Mouse (Mus musculus): ENCODE data around the gene Tgfbr2. TPM values are rescaled to one million over a fixed set of nuclear protein-coding genes. Genes with fewer than 3 reads are reported as not detected.
A peak's percentile ranks its signal among the peaks of the same experiment; 100 is the strongest.

The Tgfbr2 gene
- polyA plus RNA-seq, 1 experiment from 2014 or later: 8.3 TPM

DNA sequence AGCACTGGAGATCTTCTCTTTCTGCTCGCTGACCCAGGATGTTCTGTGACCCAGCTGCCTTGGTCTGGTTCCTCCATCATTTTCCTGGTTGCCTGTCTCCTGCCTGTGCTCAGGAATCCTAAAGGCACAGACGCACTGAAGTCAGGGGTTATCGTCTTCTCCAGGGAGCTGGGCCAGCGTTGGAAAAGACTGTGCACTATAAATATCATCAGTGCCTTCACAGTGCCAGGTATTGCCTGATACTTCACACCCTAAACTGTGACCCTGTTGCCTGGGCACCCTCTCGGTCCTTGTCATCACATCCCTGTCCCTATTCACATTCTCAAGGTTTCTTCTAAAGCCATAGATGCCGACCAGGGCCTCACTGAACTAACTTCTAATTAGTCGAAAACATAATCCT lies 55.2 kb downstream of the Tgfbr2 start:
- Histone ChIP-seq H3K36me3 (no peaks in the 10 kb centered on the region), H3K4me3 (no peak overlapping the region), H3K27me3 (ENCODE audit: insufficient read depth, poor library complexity, severe bottlenecking) (no peaks in the 10 kb centered on the region), H3K4me1 (replicated peaks) (peaks cover 9% of the 10 kb centered on the region), H3K27ac (no peak overlapping the region), H3K9me3 (no peaks in the 10 kb centered on the region)
- WGBS: 90% methylated on average over 7 of the region's 7 CpGs
- no peak for DNase-seq (ENCODE audit: low spot score)

DNA sequence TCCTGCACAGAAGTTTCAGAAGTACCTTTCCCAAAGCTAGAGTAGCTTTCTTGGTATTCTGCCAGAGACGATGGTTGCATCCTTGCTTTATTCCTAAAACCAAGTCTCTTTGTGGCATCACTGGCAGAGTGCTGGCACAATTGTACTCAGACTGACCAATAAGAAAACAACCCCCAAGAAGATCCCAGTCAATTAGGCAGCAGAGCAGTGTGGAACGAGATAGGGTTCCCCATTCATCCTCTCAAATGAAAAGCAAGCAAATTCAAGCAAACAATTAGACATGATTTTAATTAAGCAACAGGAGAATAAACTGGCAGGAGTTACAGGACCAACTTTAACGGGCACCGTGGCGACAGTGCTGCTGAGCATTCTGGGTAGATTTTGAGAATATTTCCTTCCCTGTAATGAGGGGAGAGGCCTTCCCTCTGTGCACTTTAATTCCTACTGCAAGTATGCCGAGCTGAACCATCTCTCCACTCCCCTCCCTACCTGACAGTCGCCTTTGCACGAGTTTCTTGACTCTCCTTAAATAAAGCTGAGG lies 56.8 kb downstream of the Tgfbr2 start:
- Histone ChIP-seq H3K4me3 (no peak overlapping the region), H3K27ac (no peak overlapping the region), H3K27me3 (ENCODE audit: insufficient read depth, poor library complexity, severe bottlenecking) (no peaks in the 10 kb centered on the region), H3K36me3 (no peaks in the 10 kb centered on the region), H3K4me1 (replicated peaks) (peaks cover 9% of the 10 kb centered on the region), H3K9me3 (no peaks in the 10 kb centered on the region)
- no peak for DNase-seq (ENCODE audit: low spot score)
- 79% methylated on average over 8 of the region's 8 CpGs for WGBS

DNA sequence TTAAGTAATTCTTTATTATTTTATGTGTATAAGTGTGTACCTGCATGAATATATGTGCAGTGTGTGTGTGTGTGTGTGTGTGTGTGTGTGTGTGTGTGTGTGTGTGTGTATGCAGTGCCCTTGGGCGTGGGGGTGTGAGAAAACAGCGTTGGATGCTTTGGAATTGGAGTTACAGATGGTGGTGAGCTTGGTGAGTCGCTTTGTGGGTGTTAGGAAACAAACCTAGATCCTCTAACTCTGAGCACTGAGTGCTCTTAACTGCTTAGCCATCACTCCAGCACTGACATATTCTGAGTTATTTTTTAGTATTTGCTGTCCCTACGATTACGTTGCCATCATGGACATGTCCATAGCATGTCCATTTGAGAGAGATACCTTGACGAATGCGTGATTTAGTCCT lies 59.3 kb downstream of the Tgfbr2 start:
- WGBS: 93% methylated on average over 7 of the region's 7 CpGs

DNA sequence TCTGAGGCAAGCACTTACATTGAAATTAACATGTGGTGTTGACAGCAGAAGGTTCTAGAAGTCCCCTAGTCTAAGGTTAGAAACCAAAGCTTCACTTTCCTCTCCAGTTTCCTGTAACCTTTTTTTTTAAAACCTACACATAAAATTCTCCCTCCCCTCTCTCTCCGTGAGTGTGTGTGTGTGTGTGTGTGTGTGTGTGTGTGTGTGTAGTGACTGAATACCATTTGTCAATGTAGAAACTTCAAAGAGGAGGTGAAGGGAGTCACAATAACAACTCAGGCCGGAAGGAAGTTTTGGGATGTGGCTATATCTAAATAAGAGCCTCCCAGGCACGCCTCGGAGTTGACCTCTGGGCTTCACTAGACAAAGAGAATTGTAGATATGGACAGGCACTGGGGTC lies 60.8 kb downstream of the Tgfbr2 start:
- Histone ChIP-seq H3K4me3 (no peak overlapping the region), H3K27ac (no peak overlapping the region), H3K9me3 (no peaks in the 10 kb centered on the region), H3K36me3 (peaks cover 8% of the 10 kb centered on the region), H3K27me3 (ENCODE audit: insufficient read depth, poor library complexity, severe bottlenecking) (no peaks in the 10 kb centered on the region), H3K4me1 (replicated peaks) (no peaks in the 10 kb centered on the region)
- no peak for DNase-seq (ENCODE audit: low spot score)
- WGBS: 59% methylated on average over 4 of the region's 4 CpGs

More for the DNA sequence above, 59.3 kb downstream of the Tgfbr2 start:
- Histone ChIP-seq H3K27ac (no peak overlapping the region), H3K4me3 (no peak overlapping the region), H3K9me3 (no peaks in the 10 kb centered on the region), H3K36me3 (no peaks in the 10 kb centered on the region), H3K4me1 (replicated peaks) (no peaks in the 10 kb centered on the region), H3K27me3 (ENCODE audit: insufficient read depth, poor library complexity, severe bottlenecking) (no peaks in the 10 kb centered on the region)
- no peak for DNase-seq (ENCODE audit: low spot score)

DNA sequence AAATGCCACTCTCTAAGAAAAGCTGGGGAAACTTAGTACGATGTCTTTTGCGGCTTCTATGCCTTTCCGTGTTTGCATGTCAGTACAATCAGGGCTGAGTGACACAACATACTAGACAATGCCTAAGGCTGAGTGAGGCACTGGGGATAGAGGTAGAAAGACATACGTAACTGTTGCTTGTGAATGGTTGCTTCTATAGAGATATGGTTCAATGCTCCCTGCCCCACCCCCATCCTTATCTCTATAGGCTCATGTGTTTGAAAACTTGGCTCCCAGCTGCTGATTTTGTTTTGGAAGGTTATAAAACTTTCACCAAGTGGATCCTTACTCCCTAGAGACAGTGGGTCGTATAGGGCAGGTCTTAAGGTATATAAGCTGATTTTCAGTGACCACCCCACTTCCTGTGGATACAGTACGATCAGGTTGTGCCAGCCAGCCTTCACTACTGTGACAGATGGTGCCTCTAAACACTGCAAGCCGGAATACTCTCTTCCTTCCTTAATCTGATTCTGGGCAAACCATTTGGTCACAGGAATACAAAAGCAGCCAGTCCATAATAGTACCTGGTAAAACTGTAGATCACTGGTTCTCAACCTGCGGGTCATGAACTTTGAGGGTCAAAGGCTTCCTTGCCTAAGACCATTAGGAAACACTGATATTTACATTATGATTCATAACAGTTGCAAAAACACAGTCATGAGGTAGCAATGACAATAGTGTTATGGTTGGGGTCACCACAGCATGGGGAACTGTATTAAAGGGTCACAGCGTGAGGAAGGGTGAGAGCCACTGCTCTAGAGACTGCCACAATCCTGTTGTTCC lies 63.8 kb downstream of the Tgfbr2 start:
- H3K9me3 ChIP-seq: no peaks in the 10 kb centered on the region
- WGBS: 89% methylated on average over 9 of the region's 9 CpGs
- H3K4me1 ChIP-seq (replicated peaks): no peaks in the 10 kb centered on the region
- no peak overlapping the region for H3K4me3 ChIP-seq
- no peaks in the 10 kb centered on the region for H3K27me3 ChIP-seq (ENCODE audit: insufficient read depth, poor library complexity, severe bottlenecking)
- H3K36me3 ChIP-seq: peaks cover 29% of the 10 kb centered on the region
- H3K27ac ChIP-seq: no peak overlapping the region
- no peak for DNase-seq (ENCODE audit: low spot score)

- 86% methylated on average over 2 of the region's 2 CpGs for WGBS
- Histone ChIP-seq H3K9me3 (no peaks in the 10 kb centered on the region), H3K36me3 (peaks cover 39% of the 10 kb centered on the region), H3K27ac (no peak overlapping the region), H3K4me1 (replicated peaks) (no peaks in the 10 kb centered on the region), H3K4me3 (no peak overlapping the region), H3K27me3 (ENCODE audit: insufficient read depth, poor library complexity, severe bottlenecking) (no peaks in the 10 kb centered on the region)
- no peak for DNase-seq (ENCODE audit: low spot score)
Observed at GRCm38 (mm10) chr9:116108729-116109128, 66.4 kb downstream of the Tgfbr2 start.

- H3K36me3 ChIP-seq: peaks cover 42% of the 10 kb centered on the region
- WGBS: 92% methylated on average over 17 of the region's 17 CpGs
- DNase-seq (ENCODE audit: low spot score): no peak
Observed at GRCm38 (mm10) chr9:116104770-116105169, 70.4 kb downstream of the Tgfbr2 start.

DNA sequence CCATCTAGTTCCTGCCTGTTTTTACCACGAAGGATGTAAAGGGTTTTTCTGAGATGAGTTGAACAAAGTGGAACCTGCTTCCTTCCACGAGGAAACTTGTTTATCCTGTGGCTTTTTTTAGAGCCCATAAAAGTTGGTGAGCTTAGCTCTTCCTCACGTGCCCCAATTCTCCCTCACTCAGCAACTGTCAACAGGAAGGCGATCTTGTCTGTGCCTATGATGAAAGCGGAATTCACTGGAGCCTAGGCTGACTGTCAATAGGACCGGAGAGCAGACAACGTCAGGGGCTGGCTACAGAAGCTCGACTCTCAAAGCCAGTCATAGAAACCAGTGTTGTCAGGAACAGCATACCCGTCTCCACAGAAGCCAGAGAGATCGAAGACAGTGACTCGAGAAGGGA lies 73.3 kb downstream of the Tgfbr2 start:
- Histone ChIP-seq H3K27me3 (ENCODE audit: insufficient read depth, poor library complexity, severe bottlenecking) (no peaks in the 10 kb centered on the region), H3K27ac (no peak overlapping the region), H3K9me3 (no peaks in the 10 kb centered on the region), H3K4me1 (replicated peaks) (peaks cover 19% of the 10 kb centered on the region), H3K4me3 (no peak overlapping the region), H3K36me3 (peaks cover 16% of the 10 kb centered on the region; the same call in 1 of the 2 replicates)
- 79% methylated on average over 11 of the region's 11 CpGs for WGBS
- DNase-seq (ENCODE audit: low spot score): no peak

More at GRCm38 (mm10) chr9:116104770-116105169, 70.4 kb downstream of the Tgfbr2 start:
- no peak overlapping the region for H3K27ac ChIP-seq
- H3K4me1 ChIP-seq (replicated peaks): peaks cover under 1% of the 10 kb centered on the region
- H3K27me3 ChIP-seq (ENCODE audit: insufficient read depth, poor library complexity, severe bottlenecking): no peaks in the 10 kb centered on the region
- no peaks in the 10 kb centered on the region for H3K9me3 ChIP-seq
- H3K4me3 ChIP-seq: no peak overlapping the region

- no peaks in the 10 kb centered on the region for H3K27me3 ChIP-seq (ENCODE audit: insufficient read depth, poor library complexity, severe bottlenecking)
- peaks cover 16% of the 10 kb centered on the region; the same call in 1 of the 2 replicates for H3K36me3 ChIP-seq
- 0 out of 2 replicates have a peak overlapping the region, but pooled peaks have one; percentile 41 for H3K27ac ChIP-seq
- no peaks in the 10 kb centered on the region for H3K9me3 ChIP-seq
- peaks cover 31% of the 10 kb centered on the region for H3K4me1 ChIP-seq (replicated peaks)
- 78% methylated on average over 9 of the region's 9 CpGs for WGBS
- no peak overlapping the region for H3K4me3 ChIP-seq
- DNase-seq (ENCODE audit: low spot score): no peak
Observed at GRCm38 (mm10) chr9:116100015-116100414, 75.1 kb downstream of the Tgfbr2 start.

GRCm38 (mm10) chr9:116099596-116099993 lies 75.6 kb downstream of the Tgfbr2 start:
- 58% methylated on average over 6 of the region's 6 CpGs for WGBS
- no peak for DNase-seq (ENCODE audit: low spot score)
- Histone ChIP-seq H3K4me3 (no peak overlapping the region), H3K9me3 (no peaks in the 10 kb centered on the region), H3K27me3 (ENCODE audit: insufficient read depth, poor library complexity, severe bottlenecking) (no peaks in the 10 kb centered on the region), H3K36me3 (peaks cover 12% of the 10 kb centered on the region; the same call in 1 of the 2 replicates), H3K4me1 (replicated peaks) (peaks cover 31% of the 10 kb centered on the region), H3K27ac (peak overlapping the region; percentile 41; the same call in 1 of the 2 replicates)

GRCm38 (mm10) chr9:116098724-116099595 lies 76.2 kb downstream of the Tgfbr2 start:
- no peaks in the 10 kb centered on the region for H3K27me3 ChIP-seq (ENCODE audit: insufficient read depth, poor library complexity, severe bottlenecking)
- no peaks in the 10 kb centered on the region for H3K9me3 ChIP-seq
- peak overlapping the region; percentile 36; the same call in 1 of the 2 replicates for H3K27ac ChIP-seq
- WGBS: 78% methylated on average over 16 of the region's 16 CpGs
- H3K36me3 ChIP-seq: peaks cover 9% of the 10 kb centered on the region; the same call in 1 of the 2 replicates
- peak; percentile 42 for DNase-seq (ENCODE audit: low spot score)
- peaks cover 31% of the 10 kb centered on the region for H3K4me1 ChIP-seq (replicated peaks)
- no peak overlapping the region for H3K4me3 ChIP-seq

GRCm38 (mm10) chr9:116091921-116092320 lies 83.2 kb downstream of the Tgfbr2 start:
- DNase-seq (ENCODE audit: low spot score): no peak

More at GRCm38 (mm10) chr9:116091921-116092320, 83.2 kb downstream of the Tgfbr2 start:
- H3K27ac ChIP-seq: no peak overlapping the region
- no peaks in the 10 kb centered on the region for H3K9me3 ChIP-seq
- 83% methylated on average over 5 of the region's 5 CpGs for WGBS
- H3K36me3 ChIP-seq: peaks cover 4% of the 10 kb centered on the region; the same call in 1 of the 2 replicates
- H3K4me3 ChIP-seq: no peak overlapping the region
- H3K4me1 ChIP-seq (replicated peaks): peaks cover 12% of the 10 kb centered on the region
- no peaks in the 10 kb centered on the region for H3K27me3 ChIP-seq (ENCODE audit: insufficient read depth, poor library complexity, severe bottlenecking)
